Mouse (Mus musculus) liver, embryonic 16.5 days (tissue): Measurements from ENCODE around the gene Rab1b. TPM values are rescaled to one million over a fixed set of nuclear protein-coding genes. Genes with fewer than 3 reads are reported as not detected.
"Not testable (repeated sequence)": the region's sequence is repeated elsewhere in the genome, so short reads cannot be mapped to it uniquely, and the experiment has no call there.

ENCODE experiments used
- ATAC-seq: fragments of 200-750 bp; cut with Nextera tagmentation; 2 replicates; pipeline ENCODE4 v1.8.0; 2017; ENCODE audit warnings: low read depth, mild to moderate bottlenecking, moderate number of reproducible peaks, moderate library complexity
- H3K27ac ChIP-seq: fragments of 300-500 bp; sonication (generic); 2 replicates; pipeline ENCODE4 v1.5.1; 2014; ENCODE audit warnings: mild to moderate bottlenecking, low read length
- H3K27me3 ChIP-seq: fragments of 300-500 bp; sonication (generic); 2 replicates; pipeline ENCODE4 v1.6.1; 2014; ENCODE audit warnings: low read depth, low read length, mixed read lengths; ENCODE audit not compliant: control insufficient read depth, insufficient read depth
- H3K36me3 ChIP-seq: fragments of 300-500 bp; sonication (generic); 2 replicates; pipeline ENCODE4 v1.6.1; 2014; ENCODE audit warnings: mild to moderate bottlenecking; ENCODE audit not compliant: control insufficient read depth, insufficient read depth
- H3K4me1 ChIP-seq: fragments of 300-500 bp; sonication (generic); 2 replicates; pipeline ENCODE4 v1.6.1; 2014; ENCODE audit warnings: low read depth, low read length, mixed read lengths; ENCODE audit not compliant: control insufficient read depth
- H3K4me2 ChIP-seq: fragments of 300-500 bp; sonication (generic); 2 replicates; pipeline ENCODE4 v1.6.1; 2014; ENCODE audit warnings: low read depth, low read length, mixed read lengths
- H3K4me3 ChIP-seq: fragments of 300-500 bp; sonication (generic); 2 replicates; pipeline ENCODE4 v1.5.1; 2014; ENCODE audit warnings: low read depth, mild to moderate bottlenecking, low read length
- H3K9ac ChIP-seq: fragments of 300-500 bp; sonication (generic); 2 replicates; pipeline ENCODE4 v1.6.1; 2014; ENCODE audit warnings: low read depth, low read length
- H3K9me3 ChIP-seq: fragments of 300-500 bp; sonication (generic); replicated peaks from 2 replicates; pipeline ENCODE4 v1.6.1; 2016; ENCODE audit warnings: low read length; ENCODE audit not compliant: control insufficient read depth
- WGBS: fragments of 180-500 bp; shearing (Covaris S2); extraction: QIAGEN DNeasy Blood & Tissue Kit; methylation state at CpG from one replicate; pipeline ENCODE4 v1.1.7; 2014; ENCODE audit not compliant: insufficient replicate concordance; 5-methylcytosine and 5-hydroxymethylcytosine counted together
- polyA plus RNA-seq: library from polyadenylated mRNA; unstranded; fragments of >200 nt; fragmentation: Nextera tagmentation; extraction: Ambion mirVana; gene quantifications from 2 replicates; pipeline ENCODE4 v1.2.1, GENCODE M21; 2015

Gene Rab1b
- polyA plus RNA-seq, 1 experiment from 2014 or later: 88.7 TPM

DNA sequence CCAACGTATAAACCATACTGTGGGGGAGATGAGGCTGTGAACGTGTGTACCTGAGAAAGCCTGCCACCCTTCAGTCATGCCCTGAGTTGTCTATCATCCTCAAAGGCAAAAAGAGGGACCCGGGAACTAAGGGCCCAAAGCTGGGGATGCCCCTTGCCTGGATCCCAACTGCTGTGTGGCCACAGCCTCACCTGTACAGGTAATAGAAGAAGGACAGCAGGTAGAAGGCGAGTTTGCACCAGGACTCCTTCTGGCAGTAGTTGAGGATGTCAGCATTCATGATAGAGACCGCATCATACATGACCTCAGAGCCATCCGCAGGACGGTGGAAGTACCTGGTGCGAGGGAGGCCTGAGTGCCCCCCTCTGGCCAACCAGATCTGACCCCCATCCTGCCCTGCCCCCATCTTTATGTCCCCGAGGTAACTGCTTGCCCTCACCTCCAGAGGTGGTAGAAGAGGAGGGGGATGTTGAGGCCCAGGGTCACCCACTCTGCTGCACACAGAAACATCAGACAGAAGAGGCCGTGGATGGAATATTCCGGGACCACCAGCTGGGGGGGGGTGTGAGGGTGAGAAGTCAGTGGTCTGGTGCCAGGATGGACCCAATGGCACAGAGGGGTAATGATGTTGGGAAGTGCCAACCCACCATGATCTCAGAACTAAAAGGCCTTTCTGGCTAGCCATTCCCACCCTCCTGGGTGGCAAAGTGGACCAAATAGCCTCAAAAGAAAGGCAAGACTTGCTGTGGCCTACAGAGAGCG is 13.2 kb downstream of the Rab1b start:
- Histone ChIP-seq H3K9me3 (no peaks in the 10 kb centered on the region), H3K4me3 (no peak overlapping the region), H3K4me2 (no peak overlapping the region), H3K27me3 (peaks cover 14% of the 10 kb centered on the region), H3K36me3 (no peaks in the 10 kb centered on the region; the same call in 1 of the 2 replicates), H3K27ac (no peak overlapping the region), H3K4me1 (peaks cover 31% of the 10 kb centered on the region), H3K9ac (no peak overlapping the region)
- ATAC-seq: no peak
- 61% methylated on average over 12 of the region's 12 CpGs for WGBS

DNA sequence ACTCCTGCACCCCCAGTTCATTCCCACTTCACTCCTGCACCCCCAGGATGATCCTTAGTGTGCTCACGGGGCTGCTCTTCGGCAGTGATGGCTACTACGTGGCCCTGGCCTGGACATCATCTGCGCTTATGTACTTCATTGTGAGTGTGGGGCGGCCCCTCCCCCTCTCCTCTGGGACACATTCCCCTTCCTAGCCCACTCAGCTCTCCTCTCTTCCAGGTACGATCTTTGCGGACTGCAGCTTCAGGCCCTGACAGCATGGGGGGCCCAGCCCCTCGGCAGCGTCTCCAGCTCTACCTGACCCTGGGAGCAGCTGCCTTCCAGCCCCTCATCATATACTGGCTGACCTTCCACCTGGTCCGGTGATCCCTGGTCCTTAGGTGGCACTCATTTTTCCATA is 14.8 kb downstream of the Rab1b start:
- no peaks in the 10 kb centered on the region; the same call in 1 of the 2 replicates for H3K36me3 ChIP-seq
- H3K9me3 ChIP-seq: no peaks in the 10 kb centered on the region
- no peak for ATAC-seq

DNA sequence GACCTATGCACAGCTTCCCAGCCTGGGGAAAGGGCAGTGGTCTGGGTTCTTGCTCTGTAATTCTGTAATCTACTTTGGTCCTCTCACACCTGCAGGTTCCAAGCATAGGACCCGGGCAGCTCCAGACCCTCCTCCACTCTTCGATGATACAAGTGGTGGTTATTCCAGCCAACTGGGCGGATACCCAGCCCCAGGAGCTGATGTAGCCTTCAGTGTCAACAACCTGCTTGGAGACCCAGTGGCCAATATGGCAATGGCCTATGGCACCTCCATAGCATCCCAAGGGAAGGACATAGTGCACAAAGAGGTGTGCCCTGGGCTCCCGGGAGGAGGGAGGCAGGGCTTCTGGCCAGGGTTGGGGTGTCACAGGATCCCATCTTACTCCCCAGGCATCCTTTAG is 17.5 kb downstream of the Rab1b start:
- 84% methylated on average over 4 of the region's 4 CpGs for WGBS
- Histone ChIP-seq H3K4me3 (peak overlapping the region; percentile 83), H3K9ac (peak overlapping the region; percentile 79), H3K4me1 (peaks cover 27% of the 10 kb centered on the region), H3K27me3 (peaks cover 27% of the 10 kb centered on the region), H3K36me3 (no peaks in the 10 kb centered on the region; the same call in 1 of the 2 replicates), H3K9me3 (no peaks in the 10 kb centered on the region), H3K4me2 (peak overlapping the region; percentile 91), H3K27ac (no peak overlapping the region)
- no peak for ATAC-seq

More for the DNA sequence above, 14.8 kb downstream of the Rab1b start:
- 70% methylated on average over 10 of the region's 10 CpGs for WGBS
- Histone ChIP-seq H3K4me3 (no peak overlapping the region), H3K4me1 (peaks cover 25% of the 10 kb centered on the region), H3K27me3 (peaks cover 9% of the 10 kb centered on the region), H3K4me2 (no peak overlapping the region), H3K9ac (no peak overlapping the region), H3K27ac (no peak overlapping the region)

DNA sequence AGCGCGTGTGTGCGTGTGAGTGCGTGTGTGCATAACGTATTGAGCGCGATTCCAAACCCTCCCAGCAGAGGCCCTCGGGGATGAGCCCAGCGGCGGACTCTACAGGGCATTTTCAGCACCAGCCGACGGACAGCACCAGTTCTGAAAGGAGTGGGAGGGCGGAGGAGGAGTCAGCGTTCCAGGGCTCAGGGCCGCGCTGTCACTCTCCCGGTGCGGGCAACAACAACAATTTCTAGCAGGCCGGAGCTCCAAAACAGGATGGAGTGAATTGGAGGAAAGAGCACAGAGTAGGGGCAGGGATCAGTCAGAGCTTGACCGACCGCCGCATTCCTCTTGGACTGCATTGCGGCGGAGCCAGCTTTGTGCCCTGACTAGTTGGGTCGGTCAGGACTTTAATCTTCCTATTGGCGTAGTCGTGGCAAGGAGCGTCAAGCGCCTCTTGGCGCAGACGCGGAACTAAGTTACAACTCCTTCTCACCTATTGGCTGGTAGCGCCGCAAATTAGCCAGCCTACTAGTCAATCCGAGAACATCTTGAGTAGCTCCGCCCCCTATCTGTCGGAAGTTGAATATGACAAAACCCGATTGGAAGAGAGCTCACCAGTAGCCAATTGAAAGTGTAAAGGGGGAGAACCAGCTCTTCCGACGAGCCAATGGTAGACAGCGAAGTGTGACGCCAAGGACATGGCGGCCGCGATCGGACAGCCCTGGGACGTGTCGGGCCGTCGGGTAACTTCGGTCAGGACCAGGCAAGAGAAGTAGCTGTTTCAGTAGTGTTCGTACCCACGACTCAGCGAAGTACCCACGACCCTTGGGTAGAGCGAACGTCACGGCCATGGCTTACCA is 18.8 kb downstream of the Rab1b start, which contains the start of gene Yif1a:
Gene Yif1a (plus strand): TSS at position 655 of the 845 bp plus-strand sequence.
- WGBS: under 1% methylated on average over 58 of the region's 58 CpGs

DNA sequence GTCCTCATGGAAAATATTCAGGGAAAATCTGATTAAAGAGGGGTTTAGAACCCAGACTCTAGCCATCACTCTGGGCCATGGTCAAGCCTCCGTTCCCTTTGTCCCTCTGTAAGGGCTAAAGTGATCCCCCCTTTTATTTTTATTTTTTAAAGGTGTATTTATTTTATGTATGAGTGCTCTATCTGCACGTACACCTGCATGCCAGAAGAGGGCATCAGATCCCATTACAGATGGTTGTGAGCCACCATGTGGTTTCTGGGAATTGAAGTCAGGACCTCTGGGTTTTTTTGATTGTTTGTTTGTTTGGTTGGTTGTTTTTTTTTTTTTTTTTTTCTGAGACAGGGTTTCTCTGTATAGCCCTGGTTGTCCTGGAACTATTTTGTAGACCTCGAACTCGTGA is 20.3 kb downstream of the Rab1b start:
- not testable (repeated sequence) for H3K9ac ChIP-seq, H3K27ac ChIP-seq, ATAC-seq, H3K4me2 ChIP-seq, H3K9me3 ChIP-seq, H3K36me3 ChIP-seq, H3K4me3 ChIP-seq
- Histone ChIP-seq H3K4me1 (peaks cover 21% of the 10 kb centered on the region), H3K27me3 (peaks cover 55% of the 10 kb centered on the region)
- WGBS: 48% methylated on average over 4 of the region's 4 CpGs

More for the DNA sequence above, 18.8 kb downstream of the Rab1b start, which contains the start of gene Yif1a:
- H3K9ac ChIP-seq: peak within 1 kb of the TSS; percentile 79
- peaks cover 39% of the 10 kb centered on the region for H3K27me3 ChIP-seq
- ATAC-seq: peak; percentile 88
- H3K4me1 ChIP-seq: peaks cover 21% of the 10 kb centered on the region
- peak within 1 kb of the TSS; percentile 91 for H3K4me2 ChIP-seq
- H3K9me3 ChIP-seq: no peaks in the 10 kb centered on the region
- H3K36me3 ChIP-seq: no peaks in the 10 kb centered on the region; the same call in 1 of the 2 replicates
- H3K4me3 ChIP-seq: peak within 1 kb of the TSS; percentile 83
- peak within 1 kb of the TSS; percentile 92 for H3K27ac ChIP-seq

DNA sequence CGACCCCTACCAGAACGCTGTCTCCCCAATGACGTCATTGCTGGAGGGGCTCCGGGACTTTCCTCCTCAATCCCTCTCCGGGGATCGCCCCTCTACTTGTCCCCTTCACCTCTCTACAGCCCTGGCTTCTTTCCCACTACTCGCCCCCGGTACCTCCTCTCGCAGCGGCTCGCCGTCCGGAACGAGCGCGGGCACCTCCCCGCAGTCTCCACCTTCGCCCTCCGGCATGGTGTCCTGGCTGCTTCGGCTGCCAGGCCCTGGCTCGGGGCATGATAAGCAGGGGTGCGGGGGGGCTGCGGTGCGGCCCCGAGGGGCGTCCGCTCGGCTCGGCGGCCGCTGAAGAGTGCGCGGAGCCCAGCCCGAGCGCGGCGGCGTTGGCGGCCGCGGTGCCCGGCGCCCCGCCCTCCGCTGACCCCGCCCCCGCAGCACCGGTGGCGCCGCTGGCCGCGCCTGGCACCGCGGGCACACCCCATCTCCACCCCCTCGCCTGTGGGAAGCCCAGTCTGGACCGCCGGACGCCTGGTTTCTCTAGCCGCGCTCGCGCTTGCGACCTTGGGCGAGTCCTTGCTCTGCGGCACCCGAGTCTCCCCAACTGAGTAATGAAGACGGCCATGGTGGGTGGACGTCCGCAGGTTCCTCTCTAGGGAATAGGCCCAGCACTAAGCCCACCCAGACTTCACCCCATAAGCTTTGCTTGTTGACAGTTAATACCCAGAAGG is 21.6 kb downstream of the Rab1b start, which contains the start of gene Tmem151a:
Gene Tmem151a (minus strand): TSS at position 387 of the 719 bp plus-strand sequence.
- Histone ChIP-seq H3K36me3 (no peaks in the 10 kb centered on the region), H3K9me3 (no peaks in the 10 kb centered on the region), H3K4me2 (peak within 1 kb of the TSS; percentile 79), H3K4me1 (peaks cover 21% of the 10 kb centered on the region), H3K27me3 (peaks cover 67% of the 10 kb centered on the region), H3K9ac (no peak within 1 kb of the TSS), H3K4me3 (peak within 1 kb of the TSS; percentile 56), H3K27ac (no peak within 1 kb of the TSS)
- 1% methylated on average over 64 of the region's 69 CpGs for WGBS
- ATAC-seq: no peak

DNA sequence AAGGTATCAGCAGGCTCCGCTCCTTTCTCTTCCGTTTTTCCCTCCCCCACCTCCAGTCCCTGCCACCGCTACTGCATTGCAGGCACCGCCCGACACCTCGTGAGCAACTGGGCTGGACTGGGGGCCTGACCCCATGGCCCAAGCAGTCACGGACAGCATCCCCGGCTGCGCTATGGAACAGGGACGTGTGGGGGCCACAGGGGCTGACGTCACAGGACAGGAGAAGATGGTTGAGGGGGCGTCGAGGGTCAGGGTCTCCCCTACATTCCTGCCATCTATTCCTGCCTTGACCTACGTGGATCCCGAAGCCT is 22.1 kb downstream of the Rab1b start:
- Histone ChIP-seq H3K9ac (no peak overlapping the region), H3K36me3 (no peaks in the 10 kb centered on the region), H3K4me2 (peak overlapping the region; percentile 79), H3K4me1 (peaks cover 21% of the 10 kb centered on the region), H3K27ac (no peak overlapping the region), H3K27me3 (peaks cover 72% of the 10 kb centered on the region), H3K4me3 (peak overlapping the region; percentile 56), H3K9me3 (no peaks in the 10 kb centered on the region)
- no peak for ATAC-seq
- WGBS: 4% methylated on average over 15 of the region's 15 CpGs

DNA sequence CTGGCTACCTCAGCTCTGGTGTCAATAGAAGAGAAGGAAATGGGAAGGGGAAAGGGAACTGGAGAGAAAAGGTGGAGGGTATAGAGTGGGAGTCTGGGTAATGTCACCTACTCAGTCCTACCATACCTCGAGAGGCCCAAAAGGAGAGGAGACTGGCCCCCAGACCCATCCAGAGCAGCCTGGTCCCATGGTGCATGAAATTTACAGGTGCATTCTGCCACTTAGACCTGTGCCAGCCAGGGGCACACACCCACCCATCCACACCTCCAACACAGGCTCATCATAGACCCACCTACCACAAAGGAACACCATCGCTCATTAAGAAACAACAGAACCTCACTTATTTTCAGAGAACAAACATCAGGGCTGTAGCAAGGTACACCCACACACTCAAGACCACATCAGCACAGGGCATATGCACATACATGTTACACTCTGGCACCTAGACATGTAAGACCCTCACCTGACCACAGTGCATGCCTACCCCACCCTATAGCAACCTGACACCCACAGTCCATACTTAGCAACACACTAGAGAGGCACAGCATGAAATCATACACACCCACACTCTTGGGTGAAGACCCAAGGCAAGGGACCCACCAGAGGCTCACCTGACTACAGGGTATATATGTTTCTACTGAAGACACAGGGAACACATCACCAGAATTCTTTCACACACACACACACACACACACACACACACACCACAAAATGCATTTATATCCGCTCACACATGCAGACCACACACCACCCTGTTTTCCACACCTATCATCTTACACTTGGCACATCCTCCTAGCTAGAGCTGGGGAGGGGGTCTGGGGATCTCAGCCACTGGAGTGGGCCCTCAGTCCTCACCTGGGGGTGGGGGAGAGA is 22.7 kb downstream of the Rab1b start:
- 53% methylated on average over 3 of the region's 3 CpGs for WGBS
- Histone ChIP-seq H3K9ac (no peak overlapping the region), H3K4me1 (peaks cover 18% of the 10 kb centered on the region), H3K27me3 (peaks cover 72% of the 10 kb centered on the region), H3K36me3 (no peaks in the 10 kb centered on the region), H3K9me3 (no peaks in the 10 kb centered on the region), H3K4me2 (no peak overlapping the region), H3K4me3 (no peak overlapping the region), H3K27ac (no peak overlapping the region)
- no peak for ATAC-seq
